Mouse (Mus musculus) lung, adult 2 months (tissue): ENCODE measurements around the gene Cyp3a44.
"Not testable (repeated sequence)": the region's sequence is repeated elsewhere in the genome, so short reads cannot be mapped to it uniquely, and the experiment has no call there.

Experiments used
- CTCF ChIP-seq: fragments of 200-500 bp; IDR thresholded peaks from 2 replicates; pipeline ENCODE4 v1.5.1; 2011; ENCODE audit warnings: mild to moderate bottlenecking, low read length, control low read depth; ENCODE audit not compliant: insufficient read depth
- POLR2A ChIP-seq: fragments of 200-500 bp; IDR thresholded peaks from 2 replicates; pipeline ENCODE4 v1.6.1; 2011; ENCODE audit warnings: low read depth, mild to moderate bottlenecking, control low read depth, low read length, borderline replicate concordance; ENCODE audit errors: extremely low read depth

- TF ChIP-seq CTCF, POLR2A: not testable (repeated sequence)
Observed at GRCm38 (mm10) chr5:145737512-145737911, 68.2 kb downstream of the Cyp3a44 start.
